Mouse (Mus musculus): ENCODE measurements around the gene Olfr3.

DNA sequence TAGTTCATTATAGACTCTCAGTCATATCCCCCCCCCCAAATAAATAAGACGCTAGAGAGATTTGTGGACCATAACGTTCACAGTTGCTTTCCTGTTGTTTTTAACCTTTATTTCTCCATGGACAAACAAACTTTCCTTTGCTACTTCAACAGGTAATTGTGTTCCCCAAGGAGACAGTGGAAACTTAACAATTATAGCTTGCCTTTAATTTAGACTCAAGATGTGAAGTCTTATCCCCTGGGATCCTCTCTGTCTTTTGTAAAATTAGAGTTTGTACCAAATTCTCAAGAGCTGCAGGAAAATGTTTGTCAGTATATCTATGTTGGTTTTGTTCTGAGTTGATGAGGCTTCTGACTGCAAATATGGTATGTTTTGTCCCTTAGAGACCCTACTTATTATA lies 32.9 kb downstream of the Olfr3 start, which contains the start of gene Olfr348:
- TF ChIP-seq CTCF (conservative IDR thresholded peaks at IDR 0.05; ENCODE audit: insufficient read depth, insufficient read length, low read depth, low read length) = no peak
- no peak for TF ChIP-seq POLR2A (IDR thresholded peaks at IDR 0.05; ENCODE audit: low read depth, low read length)
